Mouse (Mus musculus) R1 (cell line): Measurements from ENCODE around the gene Ganab.
"Not testable (repeated sequence)": the region's sequence is repeated elsewhere in the genome, so short reads cannot be mapped to it uniquely, and the experiment has no call there.

Experiments used
- DNase-seq: peaks from one replicate; pipeline ENCODE4 v3.0.0-alpha.2; 2018; ENCODE audit warnings: low read depth, low spot score

The Ganab gene

DNA sequence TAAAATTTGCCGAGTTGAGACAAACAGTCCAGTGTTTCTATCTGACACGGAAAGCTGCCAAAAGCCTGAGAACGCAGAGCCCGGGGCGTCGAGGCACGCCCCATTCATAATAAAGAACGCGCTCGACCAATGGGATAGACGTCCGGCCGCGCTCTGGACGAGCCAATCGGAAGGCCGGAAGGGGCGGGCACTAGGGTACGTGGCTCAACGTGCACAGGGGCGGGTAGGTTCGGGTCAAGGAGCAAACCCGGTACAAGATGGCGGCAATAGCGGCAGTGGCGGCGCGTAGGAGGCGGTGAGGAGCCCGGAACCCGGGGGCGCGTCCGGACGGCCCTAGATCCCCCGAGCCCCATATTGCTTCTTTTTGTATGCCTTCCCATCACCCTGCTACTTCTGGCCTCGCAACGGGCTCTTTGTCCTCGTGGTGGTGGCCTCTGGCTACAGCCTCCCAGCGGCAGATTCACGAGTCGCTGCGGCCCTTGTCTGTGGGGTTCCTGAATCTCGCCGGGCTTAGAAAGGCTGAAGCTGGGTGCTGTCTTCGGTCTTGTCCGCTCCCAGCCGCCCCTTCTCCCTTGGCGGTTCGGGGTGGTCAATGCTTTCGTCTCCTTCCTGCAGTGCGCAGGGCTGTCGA lies at the start of gene Ganab:
TSS of gene Ganab (plus strand) at position 207 of the 631 bp plus-strand sequence.
- DNase-seq = peak; percentile 98

- DNase-seq = peak; percentile 60
Observed at GRCm38 (mm10) chr19:8848356-8848755, 49.5 kb upstream of the Ganab start.

DNA sequence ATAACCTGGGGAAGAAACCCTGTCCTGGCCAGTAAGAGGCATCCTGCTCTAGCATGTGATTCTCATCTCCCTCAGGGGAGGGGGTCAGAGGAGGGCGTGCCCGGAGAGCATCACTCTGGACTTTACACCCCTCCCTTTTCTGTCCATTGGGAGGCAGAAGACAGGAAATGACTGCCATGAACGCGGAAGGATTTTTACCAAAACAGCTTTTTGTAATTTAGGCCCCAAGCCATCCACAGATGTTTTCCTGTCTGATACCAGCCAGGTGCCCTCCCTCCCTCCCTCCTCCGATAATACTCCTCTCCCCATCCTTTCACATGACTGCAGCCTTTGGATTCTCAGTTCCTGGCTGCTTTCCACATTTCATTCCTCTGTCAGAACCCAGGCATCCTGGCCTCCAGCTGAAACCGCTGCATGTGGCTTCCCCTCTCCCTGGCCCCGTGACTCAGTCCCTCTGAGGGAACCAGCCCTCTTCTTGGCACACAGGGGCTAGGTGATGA lies 47.4 kb upstream of the Ganab start, which contains the start of gene Lrrn4cl:
TSS of gene Lrrn4cl (plus strand) at position 367 of the 500 bp plus-strand sequence.
- DNase-seq = peak; percentile 85

GRCm38 (mm10) chr19:8851639-8852038 lies 46.2 kb upstream of the Ganab start:
- no peak for DNase-seq

DNA sequence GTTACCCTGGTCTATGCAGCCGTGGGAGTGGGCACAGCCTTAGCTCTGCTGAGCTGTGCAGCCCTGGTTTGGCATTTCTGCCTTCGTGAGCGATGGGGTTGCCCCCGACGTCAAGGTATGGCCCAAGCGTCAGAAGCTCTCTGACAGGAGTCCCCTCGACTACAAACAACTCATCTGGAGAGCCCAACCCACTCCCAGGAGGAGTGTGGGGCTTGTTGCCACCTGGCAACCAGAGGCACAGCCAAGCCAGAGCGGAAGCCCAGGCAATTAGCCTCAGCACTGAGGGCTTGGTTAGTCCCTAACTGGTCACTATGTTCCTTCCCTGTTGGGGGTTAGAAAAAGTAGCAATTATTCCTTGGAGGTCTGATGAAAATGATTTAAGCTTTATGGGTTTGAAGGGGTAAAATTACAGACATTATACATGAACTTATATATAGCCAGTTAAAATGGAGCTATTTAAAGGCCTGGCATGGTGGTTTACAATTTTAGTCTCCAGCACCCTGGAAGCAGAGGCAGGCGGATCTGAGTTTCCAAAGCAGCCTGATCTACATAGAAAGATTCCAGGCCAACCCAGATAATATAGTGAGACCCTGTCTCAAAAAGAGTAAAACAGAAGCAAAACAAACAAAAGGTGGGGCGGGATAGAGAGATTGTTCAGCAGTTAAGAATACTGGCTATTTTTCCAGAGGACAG lies 45.5 kb upstream of the Ganab start:
- DNase-seq = no peak

DNA sequence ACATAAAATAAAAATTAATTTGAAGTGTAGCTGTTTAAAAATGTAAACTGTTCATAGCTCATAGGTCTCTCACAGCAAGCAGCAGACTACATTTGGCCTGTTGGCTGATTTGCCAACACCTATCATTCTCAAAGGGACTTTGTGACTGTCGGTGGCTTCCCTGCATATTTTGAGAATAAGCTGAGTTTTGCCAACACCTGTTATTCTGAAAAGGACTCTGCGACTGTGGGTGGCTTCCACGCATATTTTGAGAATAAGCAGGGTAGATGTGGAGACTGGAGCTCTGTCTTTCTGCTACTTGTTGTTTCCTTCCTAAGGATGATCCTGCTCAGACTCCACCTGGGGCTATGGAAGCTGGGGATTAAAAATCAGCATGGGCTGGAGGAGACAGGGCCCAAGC lies 44.8 kb upstream of the Ganab start:
- no peak for DNase-seq

DNA sequence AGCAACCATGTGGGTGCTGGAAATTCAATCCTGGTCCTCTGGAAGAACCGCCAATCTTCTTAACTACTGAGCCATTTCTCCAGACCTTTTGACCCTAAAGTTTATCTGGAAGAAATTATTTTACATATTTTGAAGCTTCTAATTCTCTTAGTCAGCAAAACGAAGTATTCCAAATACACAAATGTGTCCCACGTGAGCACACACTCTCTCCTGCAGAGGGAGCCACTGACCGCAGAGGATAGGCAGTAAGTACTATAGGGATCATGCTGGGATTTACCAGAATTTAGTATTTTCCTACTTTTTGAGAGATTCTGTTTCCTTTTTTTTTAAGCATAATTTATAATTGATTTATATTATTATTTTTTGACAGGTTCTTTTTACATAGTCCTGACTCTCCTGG lies 40.2 kb upstream of the Ganab start:
- peak; percentile 82 for DNase-seq

DNA sequence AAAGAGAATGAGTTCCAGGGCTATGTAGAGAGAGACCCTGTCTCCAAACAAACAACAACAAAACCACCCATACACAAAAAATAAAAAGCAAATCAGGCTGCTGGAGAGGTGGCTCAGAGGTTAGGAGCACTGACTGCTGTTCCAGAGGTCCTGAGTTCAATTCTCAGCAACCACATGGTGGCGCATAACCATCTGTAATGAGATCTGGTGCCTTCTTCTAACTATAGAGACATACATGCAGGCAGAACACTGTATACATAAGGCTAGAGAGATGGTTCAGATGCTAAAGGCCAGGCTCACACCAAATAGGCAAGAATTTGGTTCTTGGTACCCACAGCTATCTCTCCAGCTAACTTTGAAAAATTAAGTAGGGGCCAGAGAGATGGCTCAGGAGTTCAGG lies 38.9 kb upstream of the Ganab start:
- DNase-seq = no peak

- DNase-seq = no peak
Observed at GRCm38 (mm10) chr19:8864265-8864664, 33.6 kb upstream of the Ganab start.

DNA sequence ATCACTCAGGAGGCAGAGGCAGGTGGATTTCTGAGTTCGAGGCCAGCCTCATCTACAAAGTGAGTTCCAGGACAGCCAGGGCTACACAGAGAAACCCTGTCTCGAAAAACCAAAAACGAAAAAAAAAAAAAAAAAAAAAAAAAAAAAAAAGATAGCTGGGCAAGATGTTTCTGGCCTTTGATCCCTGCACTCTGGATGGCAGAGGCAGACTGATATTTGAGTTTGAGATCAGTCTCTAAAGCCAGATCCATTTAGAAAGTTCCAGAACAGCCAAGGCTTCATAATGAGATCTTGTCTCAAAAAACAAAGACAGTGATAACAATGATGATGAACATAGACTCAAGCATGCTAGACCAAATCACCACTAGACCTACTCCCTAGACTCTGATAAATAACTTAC lies 27.5 kb upstream of the Ganab start:
- DNase-seq = not testable (repeated sequence)

- DNase-seq = no peak
Observed at GRCm38 (mm10) chr19:8870838-8871237, 27.0 kb upstream of the Ganab start.

DNA sequence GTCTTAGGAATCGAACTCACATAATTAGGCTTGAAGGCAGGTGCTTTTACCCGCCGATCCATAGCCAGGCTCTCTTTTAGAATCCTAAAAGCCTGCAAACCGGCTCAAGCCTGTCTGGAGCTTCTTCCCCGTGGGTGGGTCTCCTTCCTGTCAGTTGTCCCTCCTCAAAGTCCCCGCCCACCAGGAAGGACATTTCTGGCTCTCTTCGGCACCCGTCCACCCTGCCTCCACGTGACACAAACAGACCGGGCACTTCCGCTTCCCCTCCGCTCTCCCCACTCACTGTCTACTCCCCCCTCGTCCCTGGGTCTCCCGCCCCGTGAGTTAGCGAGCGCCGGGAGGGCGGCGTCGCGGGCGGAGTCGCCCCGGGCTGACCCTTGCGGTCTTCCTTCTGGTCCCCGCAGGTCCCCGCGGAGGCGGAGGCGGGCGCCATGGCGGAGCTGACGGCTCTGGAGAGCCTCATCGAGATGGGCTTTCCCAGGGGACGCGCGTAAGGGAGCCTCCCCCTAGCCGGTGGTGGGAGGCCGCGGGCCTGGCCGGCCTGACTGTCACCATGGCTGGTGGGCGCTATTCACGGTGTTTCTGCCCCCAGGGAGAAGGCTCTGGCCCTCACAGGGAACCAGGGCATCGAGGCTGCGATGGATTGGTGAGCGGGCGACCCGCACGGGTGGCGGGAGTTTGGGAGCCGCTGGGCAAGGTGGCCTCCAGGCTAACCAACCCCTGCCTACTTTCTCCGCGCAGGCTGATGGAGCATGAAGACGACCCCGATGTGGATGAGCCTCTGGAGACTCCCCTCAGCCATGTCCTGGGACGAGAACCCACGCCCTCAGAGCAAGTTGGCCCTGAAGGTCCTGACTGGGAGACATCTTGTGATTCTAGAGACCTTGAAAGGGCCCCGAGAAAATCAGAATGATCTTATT lies 26.3 kb upstream of the Ganab start, which contains the start of gene Ubxn1:
TSS of gene Ubxn1 (plus strand) at position 230 of the 920 bp plus-strand sequence.
- peak; percentile 100 for DNase-seq

DNA sequence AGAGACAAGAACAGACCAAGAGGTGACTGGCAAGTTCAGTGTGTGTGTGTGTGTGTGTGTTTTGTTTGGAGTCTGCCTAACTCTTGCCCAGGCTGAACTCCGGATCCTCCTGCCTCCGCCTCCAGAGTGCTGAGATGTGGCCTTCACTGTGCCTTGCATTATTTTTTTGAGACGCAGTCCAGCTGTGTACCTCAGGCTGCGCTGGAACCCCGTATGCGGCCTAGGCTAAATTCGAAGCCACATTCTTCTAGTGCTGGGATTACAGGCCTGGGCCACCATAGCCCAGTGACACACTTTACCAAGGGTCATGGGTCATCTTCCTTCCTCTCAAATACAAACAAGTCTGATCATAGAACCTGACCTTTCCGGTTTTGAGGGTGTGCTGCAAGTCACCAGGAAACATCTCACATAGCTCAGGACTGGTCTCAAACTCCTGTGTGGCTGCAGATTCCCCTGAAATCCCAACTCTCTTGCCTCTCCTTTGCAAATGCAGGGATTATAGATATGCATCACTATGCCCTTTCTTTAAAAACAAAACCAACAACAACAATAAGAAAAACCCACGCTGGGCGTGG lies 25.5 kb upstream of the Ganab start:
- DNase-seq = peak; percentile 88

DNA sequence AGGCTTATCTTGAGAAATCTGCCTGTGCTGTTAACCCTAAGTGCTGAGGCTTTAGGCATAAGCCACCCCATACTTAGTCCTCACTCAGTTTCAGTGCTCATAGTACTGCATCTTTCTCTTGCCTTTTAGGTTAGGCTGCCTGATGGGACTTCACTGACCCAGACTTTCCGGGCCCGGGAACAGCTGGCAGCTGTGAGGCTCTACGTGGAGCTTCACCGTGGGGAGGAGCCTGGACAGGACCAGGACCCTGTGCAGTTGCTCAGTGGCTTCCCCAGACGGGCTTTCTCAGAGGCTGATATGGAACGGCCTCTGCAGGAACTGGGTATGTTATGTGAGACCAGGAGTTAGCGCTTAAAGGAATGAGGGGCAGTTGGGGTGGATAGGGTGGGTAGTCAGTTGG lies 22.8 kb upstream of the Ganab start:
- DNase-seq = no peak

GRCm38 (mm10) chr19:8880311-8881033 lies 17.4 kb upstream of the Ganab start, which contains the start of gene Uqcc3:
TSS of gene Uqcc3 (minus strand) at chr19:8880923.
- DNase-seq = peak; percentile 94

- no peak for DNase-seq
Observed at GRCm38 (mm10) chr19:8881034-8881392, 16.9 kb upstream of the Ganab start.

DNA sequence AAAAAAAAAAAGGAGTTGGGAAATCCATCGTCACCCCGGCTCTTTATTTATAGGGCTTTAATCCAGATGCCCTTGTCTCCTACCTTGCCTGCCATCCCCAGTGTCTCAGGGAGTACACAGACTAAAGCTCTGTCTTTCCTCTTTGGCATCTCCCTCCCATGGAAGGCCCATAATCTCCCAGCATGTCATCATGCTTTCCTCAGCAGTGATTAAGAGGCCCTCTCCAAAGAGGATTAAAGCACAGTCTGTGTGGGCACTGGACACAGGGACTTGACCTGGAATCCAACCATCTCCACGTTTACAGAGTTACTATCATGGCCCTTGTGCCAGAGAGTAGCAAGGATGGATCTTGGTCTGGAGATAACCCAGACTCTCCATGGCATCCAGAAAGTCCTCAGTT lies 14.3 kb upstream of the Ganab start, which contains the start of the genes Lbhd1 and Gm49403:
TSS of gene Lbhd1 (plus strand) at position 117 of the 400 bp plus-strand sequence.
TSS of gene Gm49403 (plus strand) at position 315 of the 400 bp plus-strand sequence.
- DNase-seq = no peak

- peak; percentile 63 for DNase-seq
Observed at GRCm38 (mm10) chr19:8886916-8887584, 10.8 kb upstream of the Ganab start.

DNA sequence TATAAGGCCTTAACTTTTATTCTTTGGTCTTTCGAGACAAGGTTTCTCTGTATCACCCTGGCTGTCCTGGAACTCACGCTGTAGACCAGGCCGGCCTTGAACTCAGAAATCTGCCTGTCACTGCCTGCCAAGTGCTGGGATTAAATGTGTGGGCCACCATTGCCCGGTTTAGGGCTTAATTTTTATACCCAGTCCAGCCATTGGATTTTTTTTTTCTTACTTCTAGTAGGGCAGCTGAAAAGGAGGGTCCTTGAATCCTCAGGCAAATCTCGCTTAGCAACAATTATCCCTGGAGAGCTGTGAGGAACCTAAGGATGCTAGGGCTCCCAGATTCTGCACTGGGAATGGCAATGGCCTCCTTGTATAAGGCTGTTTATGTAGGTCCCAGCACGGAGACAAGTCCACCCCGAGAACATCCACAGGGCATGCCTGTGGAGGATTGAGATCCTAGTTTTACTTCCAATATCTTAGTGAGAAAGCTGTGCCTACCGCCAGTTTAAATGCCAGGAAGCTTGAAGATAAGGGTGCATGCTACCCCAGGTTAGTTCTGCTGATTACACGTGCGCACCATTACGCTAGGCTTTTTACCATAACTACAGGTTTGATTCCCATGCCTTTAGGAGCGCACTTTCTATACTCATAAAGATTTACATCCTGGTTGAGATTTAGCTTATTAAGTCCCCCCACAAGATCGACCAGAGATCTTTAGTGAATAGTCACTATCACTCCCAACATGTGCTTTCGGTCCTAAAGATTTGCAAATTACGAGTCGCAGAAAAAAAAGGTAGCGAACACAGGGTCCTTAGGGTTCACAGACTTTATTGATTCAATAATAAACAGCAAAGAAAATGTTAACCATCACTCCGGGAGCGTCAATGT lies 10.0 kb upstream of the Ganab start:
- peak; percentile 67 for DNase-seq
